Mouse (Mus musculus) spleen, adult 12 weeks (tissue): ENCODE data around the gene Sult2b1.

Experiments
- DNase-seq: peaks from one replicate; pipeline ENCODE4 v3.0.0; 2022; ENCODE audit warnings: low spot score

The Sult2b1 gene

GRCm38 (mm10) chr7:45784524-45785372, at the start of gene Sult2b1:
Gene Sult2b1, minus strand, starts transcription at chr7:45784669.
- DNase-seq = no peak

- no peak for DNase-seq
Measured at GRCm38 (mm10) chr7:45833924-45834323, 49.5 kb upstream of the Sult2b1 start.

GRCm38 (mm10) chr7:45833148-45833790, 48.8 kb upstream of the Sult2b1 start:
- no peak for DNase-seq

- DNase-seq = no peak
Measured at GRCm38 (mm10) chr7:45832428-45832827, 48.0 kb upstream of the Sult2b1 start.

- no peak for DNase-seq
Measured at GRCm38 (mm10) chr7:45831128-45831525, 46.7 kb upstream of the Sult2b1 start.

GRCm38 (mm10) chr7:45830427-45831127, 46.1 kb upstream of the Sult2b1 start, which contains the start of gene Grwd1:
Gene Grwd1, minus strand, starts transcription at chr7:45830944.
- peak; percentile 63 for DNase-seq

GRCm38 (mm10) chr7:45826631-45827030, 42.2 kb upstream of the Sult2b1 start:
- DNase-seq = no peak

- DNase-seq = no peak
Measured at GRCm38 (mm10) chr7:45824598-45824997, 40.1 kb upstream of the Sult2b1 start, which contains the start of gene Kcnj14. Gene Kcnj14, minus strand, starts transcription at chr7:45824782.

GRCm38 (mm10) chr7:45820913-45821312, 36.4 kb upstream of the Sult2b1 start:
- no peak for DNase-seq

GRCm38 (mm10) chr7:45819843-45820242, 35.4 kb upstream of the Sult2b1 start:
- DNase-seq = no peak

- DNase-seq = no peak
Measured at GRCm38 (mm10) chr7:45815984-45816351, 31.5 kb upstream of the Sult2b1 start.

- no peak for DNase-seq
Measured at GRCm38 (mm10) chr7:45815323-45815983, 31.0 kb upstream of the Sult2b1 start.

- DNase-seq = no peak
Measured at GRCm38 (mm10) chr7:45814841-45815240, 30.4 kb upstream of the Sult2b1 start.

GRCm38 (mm10) chr7:45813787-45814779, 29.6 kb upstream of the Sult2b1 start, which contains the start of gene Cyth2:
Gene Cyth2, minus strand, starts transcription at chr7:45814581.
- peak; percentile 98 for DNase-seq

GRCm38 (mm10) chr7:45812921-45813320, 28.5 kb upstream of the Sult2b1 start:
- DNase-seq = no peak

- DNase-seq = no peak
Measured at GRCm38 (mm10) chr7:45809276-45810075, 25.0 kb upstream of the Sult2b1 start.

GRCm38 (mm10) chr7:45808471-45808870, 24.0 kb upstream of the Sult2b1 start:
- DNase-seq = no peak

GRCm38 (mm10) chr7:45805941-45806340, 21.5 kb upstream of the Sult2b1 start:
- DNase-seq = no peak

GRCm38 (mm10) chr7:45802551-45802950, 18.1 kb upstream of the Sult2b1 start:
- DNase-seq = no peak

GRCm38 (mm10) chr7:45801348-45801747, 16.9 kb upstream of the Sult2b1 start:
- DNase-seq = peak; percentile 84
